Mouse (Mus musculus) liver, embryonic 14.5 days (tissue): ENCODE measurements at regions not wholly inside any gene's neighbourhood (a gene's known extent, or its start where the extent isn't known, plus 50 kb on each side); places are given as distances from the start of the nearest gene placed in this dataset.

Experiments used
- CTCF ChIP-seq: IDR thresholded peaks from 2 replicates; pipeline ENCODE4 v1.5.1; 2016; ENCODE audit warnings: antibody characterized with exemption, low read depth, control low read depth
- EP300 ChIP-seq: IDR thresholded peaks from 2 replicates; pipeline ENCODE4 v1.6.1; 2016; ENCODE audit warnings: antibody characterized with exemption, low read depth

GRCm38 (mm10) chr12:112418636-112419035 is 70.6 kb upstream of the A530016L24Rik start:
- TF ChIP-seq CTCF, result no peak
- no peak for TF ChIP-seq EP300
